Mouse (Mus musculus) kidney, adult 2 months (tissue): ENCODE data around the gene Snrnp200.

ENCODE experiments used
- CTCF ChIP-seq: fragments of 200-500 bp; conservative IDR thresholded peaks from 2 replicates; pipeline ENCODE4 v1.5.1; 2011; ENCODE audit warnings: low read depth, mild to moderate bottlenecking, control low read depth, low read length, moderate library complexity, mixed read lengths; ENCODE audit not compliant: insufficient read depth, insufficient read length
- POLR2A ChIP-seq: fragments of 200-500 bp; IDR thresholded peaks from one replicate; pipeline ENCODE4 v1.6.1; 2011; ENCODE audit warnings: low read depth, low read length, control low read depth

DNA sequence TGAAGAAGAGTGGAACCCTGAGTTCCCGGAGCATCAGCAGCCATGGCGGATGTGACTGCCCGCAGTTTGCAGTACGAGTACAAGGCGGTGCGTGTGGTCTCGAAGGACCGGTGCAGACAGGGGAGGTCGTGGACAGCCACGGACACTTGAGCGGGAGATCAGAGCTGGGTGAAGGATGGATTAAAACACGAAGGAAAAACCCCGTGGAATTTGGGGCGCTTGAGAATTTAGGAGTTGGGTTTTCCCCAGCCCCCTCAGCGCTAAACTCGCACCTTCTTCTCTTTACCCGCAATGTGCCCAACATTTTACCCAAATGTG lies 225 bp downstream of the Snrnp200 start:
- TF ChIP-seq CTCF = no peak
- TF ChIP-seq POLR2A = no peak
